Mouse (Mus musculus) midbrain, embryonic 15.5 days (tissue): ENCODE measurements around the gene Ybx1. TPM values are rescaled to one million over a fixed set of nuclear protein-coding genes. Genes with fewer than 3 reads are reported as not detected.

Experiments
- ATAC-seq: fragments of 200-750 bp; cut with Nextera tagmentation; replicated peaks from 2 replicates; pipeline ENCODE4 v1.8.0; 2017; ENCODE audit warnings: moderate TSS enrichment
- H3K27ac ChIP-seq: fragments of 300-500 bp; sonication (generic); 2 replicates; pipeline ENCODE4 v1.5.1; 2015; ENCODE audit warnings: mild to moderate bottlenecking, inconsistent platforms
- H3K27me3 ChIP-seq: fragments of 300-500 bp; sonication (generic); replicated peaks from 2 replicates; pipeline ENCODE4 v1.6.1; 2015; ENCODE audit warnings: inconsistent platforms
- H3K36me3 ChIP-seq: fragments of 300-500 bp; sonication (generic); replicated peaks from 2 replicates; pipeline ENCODE4 v1.6.1; 2015; ENCODE audit warnings: inconsistent platforms
- H3K4me1 ChIP-seq: fragments of 300-500 bp; sonication (generic); 2 replicates; pipeline ENCODE4 v1.6.1; 2015; ENCODE audit warnings: inconsistent platforms
- H3K4me2 ChIP-seq: fragments of 300-500 bp; sonication (generic); 2 replicates; pipeline ENCODE4 v1.6.1; 2015; ENCODE audit warnings: inconsistent platforms, mild to moderate bottlenecking, moderate library complexity
- H3K4me3 ChIP-seq: fragments of 300-500 bp; sonication (generic); 2 replicates; pipeline ENCODE4 v1.5.1; 2015; ENCODE audit warnings: mild to moderate bottlenecking, inconsistent platforms
- H3K9ac ChIP-seq: fragments of 300-500 bp; sonication (generic); 2 replicates; pipeline ENCODE4 v1.6.1; 2015; ENCODE audit warnings: mild to moderate bottlenecking, inconsistent platforms
- H3K9me3 ChIP-seq: fragments of 300-500 bp; sonication (generic); 2 replicates; pipeline ENCODE4 v1.6.1; 2016; ENCODE audit warnings: inconsistent platforms
- WGBS: fragments of 180-500 bp; shearing (Covaris S2); methylation state at CpG from one replicate; pipeline ENCODE4 v1.1.7; 2015; ENCODE audit warnings: mixed read lengths; 5-methylcytosine and 5-hydroxymethylcytosine counted together
- polyA plus RNA-seq: library from polyadenylated mRNA; unstranded; fragments of >200 nt; fragmentation: Nextera tagmentation; extraction: Ambion mirVana; gene quantifications from 2 replicates; pipeline ENCODE4 v1.2.1, GENCODE M21; 2015

Gene Ybx1
- polyA plus RNA-seq, 1 experiment from 2014 or later: 822 TPM

DNA sequence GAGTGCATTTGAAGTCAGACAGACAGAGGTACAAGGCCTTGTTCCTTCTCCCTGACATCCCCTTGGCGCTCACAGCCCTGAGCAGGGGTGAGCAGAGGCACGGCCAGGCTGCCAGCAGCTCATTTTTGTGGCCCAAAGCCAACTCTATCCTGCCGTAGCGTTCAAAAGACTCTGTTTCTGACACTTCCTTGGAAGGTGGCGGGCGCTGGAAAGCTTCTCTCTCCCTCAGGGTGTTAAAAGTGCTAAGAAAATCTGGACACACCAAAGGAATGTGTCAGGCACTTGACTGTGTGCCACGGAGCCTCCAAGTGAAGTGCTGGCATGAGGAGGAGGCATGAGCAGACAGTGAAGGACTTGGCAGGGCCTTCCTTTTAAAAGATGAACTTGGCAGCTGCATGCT lies 48.8 kb downstream of the Ybx1 start:
- H3K9me3 ChIP-seq: no peaks in the 10 kb centered on the region
- no peak overlapping the region for H3K4me3 ChIP-seq
- no peaks in the 10 kb centered on the region for H3K27me3 ChIP-seq
- no peak overlapping the region for H3K9ac ChIP-seq
- ATAC-seq: no peak
- 63% methylated on average over 7 of the region's 7 CpGs for WGBS
- peaks cover 6% of the 10 kb centered on the region; the same call in 1 of the 2 replicates for H3K4me1 ChIP-seq
- no peak overlapping the region for H3K4me2 ChIP-seq
- peaks cover 25% of the 10 kb centered on the region; the same call in 1 of the 2 replicates for H3K36me3 ChIP-seq
- no peak overlapping the region for H3K27ac ChIP-seq

DNA sequence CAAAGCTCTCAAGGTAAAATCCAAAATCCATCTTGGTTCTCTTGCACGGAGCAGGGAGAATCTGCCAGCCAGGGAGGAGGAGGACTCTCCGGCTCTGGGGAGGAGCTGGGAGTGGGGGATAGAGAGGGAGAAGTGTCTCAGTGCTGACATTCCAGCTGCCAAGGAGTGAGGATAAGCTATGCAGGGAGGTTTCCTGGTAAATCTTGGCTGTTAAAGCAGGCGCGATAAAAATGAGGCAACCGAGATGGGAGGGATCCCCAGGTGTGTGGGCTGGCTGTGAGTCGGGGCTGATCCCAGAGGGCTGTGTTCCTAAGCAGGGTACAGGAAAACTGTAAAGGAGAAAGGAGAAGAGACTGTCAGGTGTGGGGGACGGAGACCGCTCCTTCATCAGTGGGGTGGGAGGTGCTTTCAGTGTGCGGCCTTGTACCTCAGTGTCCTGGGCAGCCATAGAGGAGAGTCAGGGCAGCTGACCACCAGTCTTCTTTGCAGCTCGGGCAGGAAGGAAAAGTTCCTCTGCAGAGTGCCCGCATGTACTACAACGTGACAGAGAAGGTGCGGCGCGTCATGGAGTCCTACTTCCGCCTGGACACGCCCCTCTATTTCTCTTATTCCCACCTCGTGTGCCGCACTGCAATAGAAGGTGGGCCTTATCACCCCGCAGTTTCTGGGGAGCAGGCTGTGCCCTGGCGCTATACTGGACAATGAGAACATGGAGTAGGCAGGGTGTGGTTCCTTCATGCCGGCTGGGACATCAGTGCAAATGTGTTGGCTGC lies 49.8 kb downstream of the Ybx1 start:
- no peak overlapping the region for H3K27ac ChIP-seq
- H3K9ac ChIP-seq: no peak overlapping the region
- no peaks in the 10 kb centered on the region for H3K27me3 ChIP-seq
- peaks cover 25% of the 10 kb centered on the region; the same call in 1 of the 2 replicates for H3K36me3 ChIP-seq
- peaks cover 6% of the 10 kb centered on the region; the same call in 1 of the 2 replicates for H3K4me1 ChIP-seq
- no peak overlapping the region for H3K4me2 ChIP-seq
- WGBS: 83% methylated on average over 22 of the region's 22 CpGs
- H3K4me3 ChIP-seq: no peak overlapping the region
- ATAC-seq: no peak
- H3K9me3 ChIP-seq: no peaks in the 10 kb centered on the region

DNA sequence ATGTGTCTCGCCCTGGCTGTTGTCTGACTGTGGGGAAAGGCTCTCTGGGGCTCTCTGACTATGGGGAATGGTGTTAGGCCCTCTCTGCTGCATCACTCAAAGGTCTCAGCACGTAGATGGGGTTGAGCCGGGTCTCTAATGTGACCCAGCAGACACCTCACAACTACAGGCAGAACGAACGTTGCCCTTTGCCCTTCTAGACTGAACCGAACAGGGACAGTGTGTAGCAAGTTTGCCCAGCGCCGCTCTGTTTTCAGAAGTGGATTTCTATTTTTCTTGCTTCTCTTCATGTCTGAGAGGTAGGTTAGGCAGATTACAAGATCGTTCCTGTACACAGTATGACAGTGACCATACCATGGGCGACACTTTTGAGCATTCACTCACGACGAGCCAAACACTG lies 51.8 kb downstream of the Ybx1 start:
- ATAC-seq: no peak
- peaks cover 6% of the 10 kb centered on the region; the same call in 1 of the 2 replicates for H3K4me1 ChIP-seq
- no peaks in the 10 kb centered on the region for H3K9me3 ChIP-seq
- H3K9ac ChIP-seq: no peak overlapping the region
- no peaks in the 10 kb centered on the region for H3K27me3 ChIP-seq
- H3K4me3 ChIP-seq: no peak overlapping the region
- H3K4me2 ChIP-seq: no peak overlapping the region
- peaks cover 21% of the 10 kb centered on the region; the same call in 1 of the 2 replicates for H3K36me3 ChIP-seq
- no peak overlapping the region for H3K27ac ChIP-seq
- WGBS: 93% methylated on average over 12 of the region's 12 CpGs

DNA sequence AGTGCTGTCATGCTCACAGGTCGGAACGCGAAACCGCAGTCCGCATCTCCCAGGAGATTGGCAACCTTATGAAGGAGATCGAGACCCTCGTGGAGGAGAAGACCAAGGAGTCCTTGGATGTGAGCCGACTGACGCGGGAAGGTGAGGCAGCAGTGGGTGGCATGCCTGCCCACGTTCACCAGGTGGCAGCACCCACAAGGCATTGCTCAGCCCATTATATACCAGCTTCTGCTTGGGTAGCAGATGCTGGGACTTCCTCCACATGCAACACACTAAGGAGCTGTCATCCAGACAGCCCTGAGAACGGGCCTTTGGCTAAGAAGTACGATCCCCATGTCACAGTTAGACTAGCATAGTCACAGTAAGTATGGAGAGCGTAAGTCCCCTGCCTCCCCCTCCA lies 52.7 kb downstream of the Ybx1 start:
- H3K4me2 ChIP-seq: no peak overlapping the region
- 85% methylated on average over 14 of the region's 14 CpGs for WGBS
- no peaks in the 10 kb centered on the region for H3K27me3 ChIP-seq
- H3K27ac ChIP-seq: no peak overlapping the region
- no peak overlapping the region for H3K4me3 ChIP-seq
- peaks cover 5% of the 10 kb centered on the region; the same call in 1 of the 2 replicates for H3K4me1 ChIP-seq
- H3K9ac ChIP-seq: no peak overlapping the region
- H3K9me3 ChIP-seq: no peaks in the 10 kb centered on the region
- peaks cover 28% of the 10 kb centered on the region; the same call in 1 of the 2 replicates for H3K36me3 ChIP-seq
- no peak for ATAC-seq

DNA sequence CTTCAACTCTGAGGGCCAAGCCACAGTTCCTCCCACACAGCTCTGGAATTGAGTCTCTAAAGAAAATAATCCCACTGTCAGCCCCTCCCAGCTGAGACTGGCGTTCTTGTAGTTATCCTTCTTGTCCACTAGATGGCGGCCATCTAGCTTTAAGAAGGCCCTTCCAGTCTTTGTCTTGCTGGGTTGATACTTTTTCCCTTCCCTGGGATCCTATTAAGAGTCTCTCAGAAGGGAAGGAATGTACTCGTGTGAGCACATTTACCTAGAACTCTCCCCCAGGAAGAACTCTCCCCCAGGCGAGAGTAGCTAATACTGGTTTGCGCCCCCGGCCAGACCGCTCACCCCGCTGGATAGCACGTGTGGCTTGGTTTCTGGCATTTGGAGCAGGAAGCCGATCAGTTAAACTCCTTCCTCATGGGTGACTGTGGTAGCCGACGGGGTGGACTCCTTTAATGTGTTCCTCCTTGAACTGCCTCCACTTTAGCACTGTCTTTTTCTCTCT lies 55.2 kb downstream of the Ybx1 start:
- no peaks in the 10 kb centered on the region for H3K9me3 ChIP-seq
- ATAC-seq: peak; percentile 57
- WGBS: 37% methylated on average over 12 of the region's 12 CpGs
- no peak overlapping the region; the same call in 1 of the 2 replicates for H3K9ac ChIP-seq
- H3K27ac ChIP-seq: peak overlapping the region; percentile 77
- H3K4me1 ChIP-seq: peaks cover 7% of the 10 kb centered on the region
- peaks cover 31% of the 10 kb centered on the region; the same call in 1 of the 2 replicates for H3K36me3 ChIP-seq
- H3K4me2 ChIP-seq: peak overlapping the region; percentile 8; the same call in 1 of the 2 replicates
- H3K4me3 ChIP-seq: no peak overlapping the region
- H3K27me3 ChIP-seq: no peaks in the 10 kb centered on the region

DNA sequence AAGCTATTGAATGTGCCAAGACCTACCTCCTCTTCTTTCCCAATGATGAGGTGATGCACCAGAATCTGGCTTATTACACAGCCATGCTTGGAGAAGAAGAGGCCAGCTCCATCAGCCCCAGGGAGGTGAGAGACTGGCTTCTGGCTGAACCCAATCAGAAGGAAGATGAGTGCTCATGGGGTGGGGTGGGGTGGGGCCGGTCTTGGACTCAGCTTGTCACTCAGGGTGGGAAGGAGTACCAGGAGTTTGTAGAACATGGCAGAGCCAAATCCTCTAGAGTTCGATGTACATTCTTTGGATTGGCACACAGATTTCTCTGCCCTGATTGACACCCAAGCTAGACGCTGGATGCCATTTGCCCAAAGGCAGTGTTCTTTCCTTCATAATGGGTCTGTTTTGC lies 55.7 kb downstream of the Ybx1 start:
- Histone ChIP-seq H3K9ac (no peak overlapping the region), H3K36me3 (peaks cover 28% of the 10 kb centered on the region; the same call in 1 of the 2 replicates), H3K27ac (no peak overlapping the region), H3K4me2 (no peak overlapping the region), H3K4me3 (no peak overlapping the region), H3K9me3 (no peaks in the 10 kb centered on the region), H3K27me3 (no peaks in the 10 kb centered on the region), H3K4me1 (peaks cover 13% of the 10 kb centered on the region)
- no peak for ATAC-seq
- 77% methylated on average over 3 of the region's 3 CpGs for WGBS

DNA sequence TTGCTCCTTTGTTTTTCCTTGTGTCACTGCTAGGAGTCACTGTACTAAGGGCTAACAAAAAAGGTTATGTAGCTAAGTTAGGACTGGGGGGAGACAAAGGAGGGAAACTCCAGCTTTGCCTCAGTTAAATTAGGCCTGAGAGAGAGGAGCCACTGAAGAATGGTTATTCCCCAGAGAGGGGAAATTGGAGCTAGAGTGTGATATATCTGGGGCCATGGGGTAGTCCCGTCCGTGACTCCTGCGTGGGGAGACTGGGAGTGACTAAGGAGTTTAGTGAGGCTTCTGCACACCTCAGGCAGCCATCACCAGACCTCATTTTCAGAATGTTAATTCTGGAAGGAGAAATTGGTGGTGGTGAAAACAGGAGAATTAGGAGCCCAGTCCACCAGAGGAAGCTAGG lies 60.1 kb downstream of the Ybx1 start:
- peaks cover 10% of the 10 kb centered on the region; the same call in 1 of the 2 replicates for H3K36me3 ChIP-seq
- H3K27ac ChIP-seq: no peak overlapping the region
- no peaks in the 10 kb centered on the region for H3K9me3 ChIP-seq
- WGBS: 81% methylated on average over 3 of the region's 3 CpGs
- peak overlapping the region; percentile 77 for H3K4me2 ChIP-seq
- no peak for ATAC-seq
- peaks cover 18% of the 10 kb centered on the region for H3K4me1 ChIP-seq
- no peaks in the 10 kb centered on the region for H3K27me3 ChIP-seq
- peak overlapping the region; percentile 58 for H3K4me3 ChIP-seq
- H3K9ac ChIP-seq: no peak overlapping the region

DNA sequence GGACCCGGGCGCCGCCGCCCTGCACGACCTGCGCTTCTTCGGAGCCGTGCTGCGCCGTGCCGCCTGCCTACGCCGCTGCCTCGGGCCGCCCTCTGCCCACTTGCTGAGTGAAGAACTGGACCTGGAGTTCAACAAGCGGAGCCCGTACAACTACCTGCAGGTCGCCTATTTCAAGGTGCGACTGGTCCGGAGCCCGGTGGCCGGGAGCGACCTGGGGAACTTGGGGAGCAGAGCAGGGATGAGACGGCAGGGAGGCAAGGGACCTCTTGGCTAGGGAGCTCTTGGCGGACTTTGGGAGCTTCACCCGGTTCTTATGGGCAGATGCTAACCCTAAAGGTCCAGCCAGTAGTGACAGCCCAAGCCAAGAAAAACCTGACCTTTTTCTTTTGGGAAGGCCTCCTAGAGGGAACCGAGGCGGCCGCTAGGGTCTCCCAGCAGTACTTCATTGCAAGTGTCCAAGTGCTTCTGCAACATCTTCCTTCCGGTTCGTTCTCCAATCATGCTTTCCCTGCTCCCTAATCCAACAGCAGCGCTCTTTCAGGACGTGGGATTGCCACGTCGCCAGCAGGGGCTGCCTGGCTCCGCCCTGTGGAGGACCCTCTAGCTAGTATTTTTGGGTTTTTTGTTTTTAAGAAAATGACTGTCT lies 61.0 kb downstream of the Ybx1 start:
- peak; percentile 10; the same call in 1 of the 2 replicates for ATAC-seq

DNA sequence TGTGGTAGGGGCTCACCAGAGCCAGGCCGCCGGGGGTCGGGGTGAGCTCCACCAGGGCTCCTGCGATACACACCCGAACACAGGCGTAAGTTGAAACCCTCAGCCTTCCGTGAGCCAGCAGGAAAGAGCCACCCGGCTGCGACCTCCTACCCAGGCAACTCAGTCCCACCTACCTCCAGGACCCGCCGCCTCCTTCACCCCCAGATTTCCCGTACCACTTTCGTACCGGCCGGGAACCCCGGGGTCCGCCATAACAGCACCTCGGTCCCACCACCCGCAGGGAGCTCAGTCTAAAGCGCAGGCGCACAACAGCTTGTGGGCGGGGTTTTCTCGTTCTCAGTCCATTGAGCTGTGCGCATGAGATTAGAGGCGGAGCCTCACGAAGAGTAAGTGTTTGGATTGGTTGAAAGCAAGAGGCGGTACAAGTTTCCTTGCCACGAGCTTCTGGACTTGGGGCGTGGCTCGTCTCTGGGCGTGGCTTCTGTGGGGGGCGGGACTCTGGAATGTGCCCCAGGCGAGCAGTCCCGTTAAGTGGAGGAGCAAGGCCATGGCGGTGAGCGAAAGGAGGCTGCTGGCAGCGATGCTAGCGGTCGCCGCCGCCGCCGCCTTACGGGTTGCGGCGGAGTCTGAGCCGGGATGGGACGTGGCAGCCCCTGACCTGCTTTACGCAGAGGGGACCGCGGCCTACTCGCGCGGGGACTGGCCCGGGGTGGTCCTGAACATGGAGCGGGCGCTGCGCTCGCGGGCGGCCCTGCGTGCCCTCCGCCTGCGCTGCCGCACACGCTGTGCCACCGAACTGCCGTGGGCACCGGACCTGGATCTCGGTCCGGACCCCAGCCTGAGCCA lies 61.8 kb downstream of the Ybx1 start, which contains the start of the genes AU022252 and P3h1:
AU022252 (minus strand) TSS at position 303 of the 846 bp plus-strand sequence.
P3h1 (plus strand) TSS at position 506 of the 846 bp plus-strand sequence.
- no peaks in the 10 kb centered on the region for H3K9me3 ChIP-seq
- H3K4me1 ChIP-seq: peaks cover 16% of the 10 kb centered on the region
- ATAC-seq: peak; percentile 96
- peak within 1 kb of the TSS; percentile 58 for H3K4me3 ChIP-seq
- peaks cover 10% of the 10 kb centered on the region; the same call in 1 of the 2 replicates for H3K36me3 ChIP-seq
- peak within 1 kb of the TSS; percentile 66 for H3K9ac ChIP-seq
- H3K4me2 ChIP-seq: peak within 1 kb of the TSS; percentile 77
- no peaks in the 10 kb centered on the region for H3K27me3 ChIP-seq
- WGBS: under 1% methylated on average over 55 of the region's 71 CpGs
- peak within 1 kb of the TSS; percentile 52 for H3K27ac ChIP-seq

More for the DNA sequence above, 61.0 kb downstream of the Ybx1 start:
- peak overlapping the region; percentile 58 for H3K4me3 ChIP-seq
- H3K36me3 ChIP-seq: peaks cover 10% of the 10 kb centered on the region; the same call in 1 of the 2 replicates
- H3K4me1 ChIP-seq: peaks cover 16% of the 10 kb centered on the region
- no peaks in the 10 kb centered on the region for H3K27me3 ChIP-seq
- peak overlapping the region; percentile 77 for H3K4me2 ChIP-seq
- H3K9ac ChIP-seq: peak overlapping the region; percentile 58
- peak overlapping the region; percentile 52 for H3K27ac ChIP-seq
- no peaks in the 10 kb centered on the region for H3K9me3 ChIP-seq
- WGBS: under 1% methylated on average over 36 of the region's 36 CpGs
